Comparison of ENCODE assay signal across 28 mouse cellular contexts in the genomic region with DNA sequence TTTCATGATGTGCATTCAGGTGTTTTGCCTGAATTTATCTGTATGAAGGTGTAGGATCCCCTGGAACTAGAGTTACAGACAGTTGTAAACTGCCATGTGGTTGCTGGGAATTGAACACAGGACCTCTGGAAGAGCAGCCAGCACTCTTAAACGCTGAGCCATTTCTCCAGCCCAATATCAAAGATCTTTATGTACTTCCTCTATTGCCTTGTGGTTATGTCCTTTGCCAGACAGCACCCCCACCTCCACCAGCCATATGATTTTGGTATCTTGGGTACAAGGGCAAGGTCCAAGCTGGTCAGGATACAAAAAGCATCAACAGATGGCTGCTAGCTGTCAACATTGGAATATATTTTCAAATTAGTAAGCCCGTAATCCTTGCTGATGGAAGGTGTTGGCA.
"Had no signal": no experiment of that assay in that cellular context is flagged by ENCODE, and none has a peak within 500 bp of the region (broad histone marks: within the 10 kb centered on the region; RNA-seq: fewer than 3 reads in every experiment).

No protein-coding gene starts in this region.

- DNase-seq: gastrocnemius, adult 2 months; gastrocnemius, postnatal 10 days; gastrocnemius, postnatal 25 days; heart, adult 11 months; heart, adult 2 months; heart, postnatal 4 days; kidney, adult 18-20 months; kidney, adult 8-10 months; kidney, postnatal 14 days; kidney, postnatal 36 days; layer of hippocampus, adult 9-11 months; layer of hippocampus, postnatal 36 days; left cerebral cortex, postnatal 4 days had no signal

- H3K9me3 ChIP-seq: heart, embryonic 13.5 days; heart, embryonic 15.5 days; hindbrain, embryonic 10.5 days; hindbrain, embryonic 12.5 days; intestine, embryonic 15.5 days; limb, embryonic 13.5 days; limb, embryonic 15.5 days; liver, embryonic 12.5 days had no signal

- H3K4me3 ChIP-seq: gastrocnemius, adult 2 months; heart, adult 2 months; heart, embryonic 13.5 days; heart, embryonic 15.5 days; hindbrain, embryonic 10.5 days; hindbrain, embryonic 12.5 days; intestine, embryonic 15.5 days; limb, embryonic 13.5 days; limb, embryonic 15.5 days; liver, embryonic 12.5 days had no signal

- H3K27ac ChIP-seq: gastrocnemius, adult 2 months; heart, adult 2 months; heart, embryonic 13.5 days; heart, embryonic 15.5 days; hindbrain, embryonic 10.5 days; hindbrain, embryonic 12.5 days; hindbrain, embryonic 14.5 days; intestine, embryonic 15.5 days; kidney, postnatal 0 days; limb, embryonic 13.5 days; limb, embryonic 15.5 days; liver, embryonic 12.5 days; liver, embryonic 14.5 days had no signal

- ATAC-seq: hindbrain, embryonic 16.5 days; inflammation-experienced regulatory T-cells, adult 6 months; intestine, embryonic 15.5 days; intestine, postnatal 0 days; liver, embryonic 12.5 days had no signal

- H3K9ac ChIP-seq: heart, embryonic 13.5 days; heart, embryonic 15.5 days; hindbrain, embryonic 12.5 days; hindbrain, embryonic 14.5 days; intestine, embryonic 15.5 days; limb, embryonic 13.5 days; limb, embryonic 15.5 days; liver, embryonic 12.5 days; liver, embryonic 14.5 days had no signal

- H3K36me3 ChIP-seq: heart, embryonic 13.5 days; heart, embryonic 15.5 days; hindbrain, embryonic 10.5 days; hindbrain, embryonic 12.5 days; intestine, embryonic 15.5 days; limb, embryonic 13.5 days; limb, embryonic 15.5 days; liver, embryonic 12.5 days had no signal

- H3K4me1 ChIP-seq: heart, embryonic 13.5 days; heart, embryonic 15.5 days; hindbrain, embryonic 10.5 days; hindbrain, embryonic 12.5 days; intestine, embryonic 15.5 days; limb, embryonic 13.5 days; limb, embryonic 15.5 days had no signal

- H3K27me3 ChIP-seq: intestine, embryonic 15.5 days had no signal

- H3K4me2 ChIP-seq: heart, embryonic 11.5 days; heart, embryonic 13.5 days; heart, embryonic 15.5 days; hindbrain, embryonic 12.5 days; hindbrain, embryonic 14.5 days; intestine, embryonic 15.5 days; limb, embryonic 13.5 days; limb, embryonic 15.5 days; liver, embryonic 12.5 days had no signal
